Mouse (Mus musculus): Measurements from ENCODE around the gene Crygs. TPM values are rescaled to one million over a fixed set of nuclear protein-coding genes. Genes with fewer than 3 reads are reported as not detected.
"Not testable (repeated sequence)": the region's sequence is repeated elsewhere in the genome, so short reads cannot be mapped to it uniquely, and the experiment has no call there.

Crygs gene
- polyA plus RNA-seq, 1 experiment from 2014 or later = 0.24 TPM

DNA sequence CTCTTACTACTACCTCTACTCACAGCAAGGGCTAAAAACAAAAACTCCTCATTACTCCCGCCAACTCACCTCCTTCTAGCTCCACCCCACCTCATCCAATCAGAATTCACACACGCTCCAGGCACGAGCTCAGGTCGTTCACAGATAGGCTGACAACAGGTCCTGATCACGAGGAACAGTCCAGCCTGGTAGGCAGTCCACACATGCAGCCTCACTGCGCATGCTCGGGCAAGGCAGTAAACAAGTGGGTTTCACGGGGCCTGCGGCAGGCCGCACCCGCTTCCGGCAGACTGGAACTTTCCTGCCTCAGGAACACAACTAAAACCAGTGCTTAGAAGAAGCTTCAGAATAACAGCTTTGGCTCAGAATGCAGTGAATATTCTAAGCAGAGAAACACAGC lies 33.1 kb downstream of the Crygs start:
- not testable (repeated sequence) for H3K4me3 ChIP-seq (ENCODE audit: low read depth, low read length); H3K9me3 ChIP-seq (replicated peaks; ENCODE audit: control insufficient read depth, low read length); H3K4me2 ChIP-seq; H3K27ac ChIP-seq (ENCODE audit: low read depth, low read length); ATAC-seq (replicated peaks; ENCODE audit: insufficient number of reproducible peaks, low FRiP score, low TSS enrichment); H3K36me3 ChIP-seq (ENCODE audit: control insufficient read depth, insufficient read depth, low read length); H3K9ac ChIP-seq (ENCODE audit: low read depth, low read length); H3K27me3 ChIP-seq (ENCODE audit: control insufficient read depth, insufficient read depth, low read length); H3K4me1 ChIP-seq (ENCODE audit: control insufficient read depth, insufficient read depth, low read length)
- 88% methylated on average over 12 of the region's 12 CpGs for WGBS (ENCODE audit: insufficient replicate concordance)

DNA sequence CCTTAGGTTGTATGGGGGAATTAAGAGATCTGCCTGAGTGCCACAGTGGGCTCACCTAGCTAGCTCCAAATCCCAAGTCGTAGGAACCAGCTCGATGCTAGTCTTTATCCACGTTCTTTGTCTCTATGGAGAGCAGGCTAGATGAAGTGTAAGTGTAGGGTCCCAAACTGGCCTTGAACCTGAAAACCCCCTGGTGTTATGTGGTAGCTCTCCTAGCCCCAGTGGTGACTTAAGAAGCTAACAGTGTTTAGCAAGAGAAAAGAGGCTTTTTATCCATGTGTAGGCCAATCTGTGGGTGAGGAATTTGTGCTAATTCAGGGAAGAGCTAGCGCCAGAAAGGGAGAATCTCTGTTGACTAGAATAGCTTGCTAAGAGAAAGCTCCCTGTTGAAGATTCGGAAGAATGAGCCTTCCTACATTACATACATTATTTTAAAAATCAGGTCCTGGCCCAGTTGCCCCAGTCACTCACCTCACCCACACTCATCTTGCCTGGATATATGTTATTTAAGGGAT lies 35.8 kb downstream of the Crygs start:
- no peak overlapping the region for H3K4me2 ChIP-seq
- H3K9me3 ChIP-seq (replicated peaks; ENCODE audit: control insufficient read depth, low read length) = no peaks in the 10 kb centered on the region
- H3K4me3 ChIP-seq (ENCODE audit: low read depth, low read length) = no peak overlapping the region
- no peak overlapping the region for H3K9ac ChIP-seq (ENCODE audit: low read depth, low read length)
- 68% methylated on average over 5 of the region's 5 CpGs for WGBS (ENCODE audit: insufficient replicate concordance)
- H3K27ac ChIP-seq (ENCODE audit: low read depth, low read length) = no peak overlapping the region
- no peaks in the 10 kb centered on the region for H3K27me3 ChIP-seq (ENCODE audit: control insufficient read depth, insufficient read depth, low read length)
- no peaks in the 10 kb centered on the region for H3K36me3 ChIP-seq (ENCODE audit: control insufficient read depth, insufficient read depth, low read length)
- 0 out of 2 replicates have a peak, but pooled peaks cover 3% of the 10 kb centered on the region for H3K4me1 ChIP-seq (ENCODE audit: control insufficient read depth, insufficient read depth, low read length)
- ATAC-seq (replicated peaks; ENCODE audit: insufficient number of reproducible peaks, low FRiP score, low TSS enrichment) = no peak

DNA sequence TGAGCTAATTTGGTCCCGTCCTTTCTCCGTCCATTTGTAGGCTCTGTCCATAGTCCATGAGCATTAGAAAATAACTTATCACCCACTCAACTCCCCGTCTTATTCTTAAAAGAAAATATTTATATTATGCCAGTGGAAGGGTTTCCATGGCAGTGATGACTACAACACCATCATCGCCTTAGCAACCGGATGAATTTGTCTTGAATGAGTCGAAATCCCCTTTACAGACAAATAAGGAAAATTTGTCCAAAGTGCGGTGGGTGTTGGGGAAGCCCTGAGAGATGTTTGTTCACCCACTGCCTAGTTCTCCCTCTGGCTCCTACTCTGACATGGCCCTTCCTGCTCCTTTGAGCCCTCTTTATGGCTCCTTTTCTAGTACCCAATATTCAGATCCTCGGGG lies 42.7 kb downstream of the Crygs start:
- no peak overlapping the region for H3K4me3 ChIP-seq (ENCODE audit: low read depth, low read length)
- no peak overlapping the region for H3K9ac ChIP-seq (ENCODE audit: low read depth, low read length)
- no peaks in the 10 kb centered on the region for H3K36me3 ChIP-seq (ENCODE audit: control insufficient read depth, insufficient read depth, low read length)
- H3K27ac ChIP-seq (ENCODE audit: low read depth, low read length) = no peak overlapping the region
- no peak for ATAC-seq (replicated peaks; ENCODE audit: insufficient number of reproducible peaks, low FRiP score, low TSS enrichment)
- no peak overlapping the region for H3K4me2 ChIP-seq
- no peaks in the 10 kb centered on the region for H3K9me3 ChIP-seq (replicated peaks; ENCODE audit: control insufficient read depth, low read length)
- H3K4me1 ChIP-seq (ENCODE audit: control insufficient read depth, insufficient read depth, low read length) = peaks cover 6% of the 10 kb centered on the region; the same call in 1 of the 2 replicates
- H3K27me3 ChIP-seq (ENCODE audit: control insufficient read depth, insufficient read depth, low read length) = no peaks in the 10 kb centered on the region
- WGBS (ENCODE audit: insufficient replicate concordance) = 86% methylated on average over 8 of the region's 8 CpGs

DNA sequence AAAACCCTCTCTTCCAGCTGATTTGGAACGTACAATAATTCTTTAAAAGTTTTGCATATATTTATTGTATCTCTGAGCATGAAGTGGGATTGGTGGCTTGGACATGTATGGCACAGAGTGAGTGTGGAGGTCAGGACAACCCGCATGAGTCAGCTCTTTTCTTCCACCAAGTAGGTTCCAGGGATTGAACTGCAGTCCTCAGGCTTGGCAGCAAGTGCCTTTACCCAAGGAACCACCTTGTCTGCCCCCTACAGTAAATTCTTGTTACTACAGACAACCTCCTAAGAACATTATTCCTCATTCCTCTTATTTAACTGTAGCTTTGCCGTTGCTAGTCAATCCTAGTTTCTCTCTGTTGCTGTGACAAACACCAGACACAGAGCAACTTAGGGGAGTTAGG lies 44.0 kb downstream of the Crygs start:
- Histone ChIP-seq H3K36me3 (ENCODE audit: control insufficient read depth, insufficient read depth, low read length) (no peaks in the 10 kb centered on the region), H3K27ac (ENCODE audit: low read depth, low read length) (no peak overlapping the region), H3K4me1 (ENCODE audit: control insufficient read depth, insufficient read depth, low read length) (peaks cover 3% of the 10 kb centered on the region; the same call in 1 of the 2 replicates), H3K4me2 (no peak overlapping the region), H3K9me3 (replicated peaks; ENCODE audit: control insufficient read depth, low read length) (no peaks in the 10 kb centered on the region), H3K4me3 (ENCODE audit: low read depth, low read length) (no peak overlapping the region), H3K9ac (ENCODE audit: low read depth, low read length) (no peak overlapping the region), H3K27me3 (ENCODE audit: control insufficient read depth, insufficient read depth, low read length) (no peaks in the 10 kb centered on the region)
- 83% methylated on average over 3 of the region's 3 CpGs for WGBS (ENCODE audit: insufficient replicate concordance)
- no peak for ATAC-seq (replicated peaks; ENCODE audit: insufficient number of reproducible peaks, low FRiP score, low TSS enrichment)

DNA sequence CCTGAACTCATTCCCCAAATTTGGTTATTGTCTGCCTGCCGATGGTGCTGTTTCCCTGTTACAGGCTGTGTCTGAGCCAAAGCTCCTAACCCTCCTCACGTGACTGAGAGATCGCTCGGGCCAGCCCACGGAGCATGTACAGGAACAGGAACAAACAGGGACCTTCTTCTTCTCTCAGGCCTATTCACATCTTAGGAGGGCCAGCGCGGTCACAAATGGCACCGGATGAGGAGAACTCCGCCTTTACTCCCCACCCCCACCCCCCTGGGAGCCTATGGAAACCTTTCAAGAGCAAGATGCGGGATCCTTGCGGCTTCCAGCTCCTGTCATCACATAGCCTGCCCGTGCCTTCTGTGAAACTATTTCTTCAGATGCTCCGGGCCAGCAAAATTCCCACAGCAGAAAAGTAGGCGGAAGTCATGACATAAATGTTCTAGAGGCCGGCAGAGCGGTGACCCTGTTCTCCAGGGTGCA lies 44.6 kb downstream of the Crygs start:
- 51% methylated on average over 16 of the region's 16 CpGs for WGBS (ENCODE audit: insufficient replicate concordance)
- peak overlapping the region; percentile 34; the same call in 1 of the 2 replicates for H3K4me2 ChIP-seq

DNA sequence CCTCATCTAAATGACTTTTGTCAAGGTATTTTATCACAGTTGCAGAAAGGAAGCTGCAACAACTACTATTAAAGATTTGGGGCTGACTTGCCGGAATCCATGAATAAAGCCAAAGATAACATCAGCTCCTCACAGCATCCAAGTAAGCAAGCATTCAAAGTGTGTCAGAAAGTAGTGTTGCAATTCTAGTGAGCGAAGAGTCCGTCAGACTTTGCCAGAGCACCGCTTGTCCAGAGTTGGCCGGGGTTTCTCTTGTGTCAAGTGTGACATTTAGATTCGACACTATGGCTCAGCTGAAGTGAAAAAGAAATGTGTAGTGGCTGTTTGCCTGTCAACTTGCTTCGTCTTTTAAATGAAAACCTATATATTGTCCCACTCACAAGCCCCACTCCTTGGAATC lies 45.8 kb downstream of the Crygs start:
- H3K4me1 ChIP-seq (ENCODE audit: control insufficient read depth, insufficient read depth, low read length) = peaks cover 3% of the 10 kb centered on the region; the same call in 1 of the 2 replicates
- no peak overlapping the region for H3K4me3 ChIP-seq (ENCODE audit: low read depth, low read length)
- no peaks in the 10 kb centered on the region for H3K36me3 ChIP-seq (ENCODE audit: control insufficient read depth, insufficient read depth, low read length)
- H3K27me3 ChIP-seq (ENCODE audit: control insufficient read depth, insufficient read depth, low read length) = no peaks in the 10 kb centered on the region
- H3K9me3 ChIP-seq (replicated peaks; ENCODE audit: control insufficient read depth, low read length) = peaks cover under 1% of the 10 kb centered on the region; the same call in 1 of the 2 replicates
- 81% methylated on average over 7 of the region's 7 CpGs for WGBS (ENCODE audit: insufficient replicate concordance)
- no peak overlapping the region for H3K4me2 ChIP-seq
- H3K9ac ChIP-seq (ENCODE audit: low read depth, low read length) = no peak overlapping the region
- no peak for ATAC-seq (replicated peaks; ENCODE audit: insufficient number of reproducible peaks, low FRiP score, low TSS enrichment)
- no peak overlapping the region for H3K27ac ChIP-seq (ENCODE audit: low read depth, low read length)

More for the DNA sequence above, 44.6 kb downstream of the Crygs start:
- no peaks in the 10 kb centered on the region for H3K36me3 ChIP-seq (ENCODE audit: control insufficient read depth, insufficient read depth, low read length)
- no peak for ATAC-seq (replicated peaks; ENCODE audit: insufficient number of reproducible peaks, low FRiP score, low TSS enrichment)
- H3K9ac ChIP-seq (ENCODE audit: low read depth, low read length) = no peak overlapping the region
- H3K9me3 ChIP-seq (replicated peaks; ENCODE audit: control insufficient read depth, low read length) = no peaks in the 10 kb centered on the region
- H3K4me3 ChIP-seq (ENCODE audit: low read depth, low read length) = no peak overlapping the region
- H3K27ac ChIP-seq (ENCODE audit: low read depth, low read length) = no peak overlapping the region
- H3K27me3 ChIP-seq (ENCODE audit: control insufficient read depth, insufficient read depth, low read length) = no peaks in the 10 kb centered on the region
- peaks cover 3% of the 10 kb centered on the region; the same call in 1 of the 2 replicates for H3K4me1 ChIP-seq (ENCODE audit: control insufficient read depth, insufficient read depth, low read length)

Other genes with a start within 250 kb of the Crygs start
- 0.38 and 0.44 TPM in 2 replicates for gene Dgkg, start 154.4 kb downstream of the Crygs start, polyA plus RNA-seq (2014; fragmentation: Nextera tagmentation; extraction: Ambion mirVana)
- gene Tbccd1, start 46.1 kb upstream of the Crygs start, polyA plus RNA-seq (2014; fragmentation: Nextera tagmentation; extraction: Ambion mirVana) = 16.7 and 19.2 TPM in 2 replicates
- gene Dnajb11, start 46.3 kb upstream of the Crygs start, polyA plus RNA-seq (2014; fragmentation: Nextera tagmentation; extraction: Ambion mirVana) = 130 and 148 TPM in 2 replicates
- gene Ahsg, start 79.7 kb upstream of the Crygs start, polyA plus RNA-seq (2014; fragmentation: Nextera tagmentation; extraction: Ambion mirVana) = 0.54 and 2.2 TPM in 2 replicates
- 0.19 TPM in 1 of 2 replicates, not detected in the other for gene Fetub, start 106.8 kb upstream of the Crygs start, polyA plus RNA-seq (2014; fragmentation: Nextera tagmentation; extraction: Ambion mirVana)
- gene Hrg, start 139.5 kb upstream of the Crygs start, polyA plus RNA-seq (2014; fragmentation: Nextera tagmentation; extraction: Ambion mirVana) = not detected in 2 replicates
- gene Kng2, start 217.9 kb upstream of the Crygs start, polyA plus RNA-seq (2014; fragmentation: Nextera tagmentation; extraction: Ambion mirVana) = not detected in 2 replicates
- gene Kng1, start 246.3 kb upstream of the Crygs start, polyA plus RNA-seq (2014; fragmentation: Nextera tagmentation; extraction: Ambion mirVana) = 0.24 and 2.1 TPM in 2 replicates

Data from heart, embryonic 11.5 days (tissue).